Mouse (Mus musculus): ENCODE results near the gene Bik.

The Bik gene

GRCm38 (mm10) chr15:83584741-83585220 is 58.1 kb downstream of the Bik start:
- no peak for DNase-seq

- DNase-seq: no peak
These were observed 64.2 kb downstream of the Bik start for GRCm38 (mm10) chr15:83590841-83591240.

- no peak for DNase-seq
These were observed 65.1 kb downstream of the Bik start for GRCm38 (mm10) chr15:83591758-83592157.

- no peak for DNase-seq
These were observed 65.9 kb downstream of the Bik start for GRCm38 (mm10) chr15:83592260-83593188.

- DNase-seq: no peak
These were observed 66.5 kb downstream of the Bik start for GRCm38 (mm10) chr15:83593189-83593585.

- no peak for DNase-seq
These were observed 67.2 kb downstream of the Bik start for GRCm38 (mm10) chr15:83593702-83594512.
